Mouse (Mus musculus): ENCODE measurements around the gene Fgfr2.

The Fgfr2 gene

GRCm38 (mm10) chr7:132046662-132047061, 1076.5 kb downstream of the Fgfr2 start:
- in situ Hi-C loops (cut with MseI, MboI), result no loop called here

DNA sequence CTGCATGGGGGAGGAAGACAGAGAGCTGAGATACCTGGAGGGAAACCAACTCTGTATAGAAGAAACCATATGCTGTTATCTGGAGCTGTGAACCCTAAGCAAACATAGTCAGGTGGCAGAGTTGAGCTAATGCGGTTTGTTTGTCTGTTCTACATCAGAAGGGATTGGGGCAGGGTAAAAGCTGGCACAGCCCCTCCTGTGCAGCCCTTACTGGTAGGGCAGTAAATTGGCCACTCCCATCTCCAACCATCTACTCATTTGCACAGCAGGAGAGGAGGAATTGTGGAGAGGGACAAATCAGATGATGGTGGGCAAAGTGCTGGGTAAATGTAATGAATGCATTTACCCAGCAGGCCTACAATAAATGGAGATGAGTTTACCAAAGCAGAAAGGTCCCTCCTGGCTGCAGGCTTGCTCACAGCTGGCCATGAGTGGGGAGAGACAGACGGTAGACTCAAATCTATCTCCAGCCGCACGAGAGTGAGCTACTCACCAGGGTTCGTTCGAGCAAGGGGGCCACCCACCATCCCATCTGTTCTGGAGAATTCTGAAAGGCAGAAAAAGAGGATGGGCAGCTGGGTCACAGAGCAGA, 1091.1 kb downstream of the Fgfr2 start:
- in situ Hi-C loops (cut with MseI, MboI), result no loop called here

DNA sequence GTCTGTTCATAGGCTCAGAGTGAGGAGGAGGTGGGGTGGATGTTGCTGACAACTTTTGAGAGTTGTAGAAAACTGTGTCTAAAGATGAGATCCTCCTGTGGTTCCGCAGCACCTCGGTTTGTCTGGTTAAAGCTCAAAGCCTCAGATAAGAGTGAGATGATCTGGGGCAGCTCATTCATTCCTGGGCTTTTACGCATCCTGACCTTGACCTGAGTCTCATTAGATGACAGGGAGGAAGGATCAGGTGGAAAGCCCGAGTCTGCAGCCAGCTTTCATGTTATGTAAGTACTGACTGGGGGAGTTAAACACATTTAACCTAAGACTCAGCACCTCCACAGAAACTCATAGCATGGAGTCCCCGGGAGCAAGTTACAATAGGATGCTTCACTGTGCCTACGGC, 1096.5 kb downstream of the Fgfr2 start:
- in situ Hi-C loops (cut with MseI, MboI), result no loop called here

- in situ Hi-C loops (cut with MseI, MboI), result no loop called here
These were observed 1097.6 kb downstream of the Fgfr2 start for GRCm38 (mm10) chr7:132025591-132025990.

- in situ Hi-C loops (cut with MseI, MboI), result no loop called here
These were observed 1107.2 kb downstream of the Fgfr2 start for GRCm38 (mm10) chr7:132015933-132016332.

DNA sequence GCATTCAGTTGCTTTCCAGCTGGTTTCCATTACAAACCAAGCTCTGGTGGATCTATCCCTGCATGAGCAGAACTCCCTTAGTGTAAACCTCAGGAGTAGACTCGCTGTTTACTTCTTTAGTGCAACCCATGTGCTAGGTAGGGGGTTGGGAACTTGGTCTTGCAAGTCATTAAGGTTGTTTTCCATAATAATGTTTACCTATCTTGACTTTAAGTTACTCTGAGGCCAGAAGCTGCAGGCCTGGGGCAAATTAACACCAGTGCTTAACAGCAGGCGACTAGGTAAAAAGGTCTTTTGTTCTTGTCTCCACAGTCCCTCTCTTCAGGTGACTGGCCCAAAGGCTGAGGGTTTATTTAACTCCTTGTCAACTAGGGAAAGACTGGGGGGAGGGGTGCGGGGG, 1108.0 kb downstream of the Fgfr2 start:
- in situ Hi-C loops (cut with MseI, MboI), result no loop called here

GRCm38 (mm10) chr7:132013970-132014369, 1109.2 kb downstream of the Fgfr2 start:
- in situ Hi-C loops (cut with MseI, MboI), result no loop called here

GRCm38 (mm10) chr7:132012969-132013679, 1110.0 kb downstream of the Fgfr2 start:
- in situ Hi-C loops (cut with MseI, MboI), result no loop called here

DNA sequence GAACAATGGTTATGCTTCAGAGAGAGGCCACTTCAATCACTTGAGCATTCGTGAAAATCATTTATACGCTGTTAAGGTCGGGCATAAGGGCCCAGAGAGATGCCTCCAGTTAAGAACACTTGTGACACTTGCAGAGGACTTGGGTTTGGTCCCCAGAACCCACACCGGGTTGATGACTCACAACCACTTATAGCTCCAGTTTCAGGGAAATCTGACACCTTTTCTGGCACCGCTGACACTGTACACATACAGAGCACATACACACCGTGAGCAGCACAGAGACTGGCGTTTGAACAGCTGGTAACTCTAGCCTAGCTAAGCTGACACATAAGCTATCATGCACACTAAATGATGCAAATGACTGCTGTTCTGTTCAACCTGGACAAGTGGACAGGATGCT, 1114.1 kb downstream of the Fgfr2 start:
- in situ Hi-C loops (cut with MseI, MboI), result no loop called here

DNA sequence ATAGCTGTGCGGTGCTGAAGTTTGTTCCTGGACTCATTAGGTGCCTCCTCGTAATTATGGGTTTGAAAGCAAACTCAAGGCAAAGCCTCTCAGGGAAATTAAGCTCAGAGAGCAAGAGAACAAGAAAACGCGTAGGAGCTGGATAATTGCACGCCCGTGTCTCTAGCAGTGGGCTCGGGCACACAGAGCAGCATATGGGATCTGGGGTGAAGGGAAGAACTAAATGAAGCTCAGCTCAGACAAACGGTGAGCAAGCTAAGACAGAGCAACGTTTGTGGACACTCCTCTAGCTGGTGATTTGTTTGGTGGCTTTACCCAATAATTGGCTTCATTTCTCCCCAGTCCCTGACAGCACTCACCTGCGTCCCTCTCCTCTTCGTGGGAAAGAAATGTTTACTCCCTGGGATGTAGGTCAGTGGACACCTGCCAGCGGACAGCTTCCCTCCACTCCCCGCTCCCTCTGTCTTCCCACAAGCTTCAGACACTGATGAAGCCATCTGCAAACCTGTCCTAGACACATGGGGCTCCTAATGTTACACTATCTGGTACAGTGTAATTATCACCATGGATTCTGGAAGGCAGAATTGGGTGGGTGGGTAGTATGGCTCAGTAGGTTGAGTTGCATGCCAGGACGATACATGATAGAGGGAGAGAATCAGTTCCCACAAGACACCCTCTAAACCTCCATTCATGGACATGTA, 1117.0 kb downstream of the Fgfr2 start:
- in situ Hi-C loops (cut with MseI, MboI), result no loop called here

DNA sequence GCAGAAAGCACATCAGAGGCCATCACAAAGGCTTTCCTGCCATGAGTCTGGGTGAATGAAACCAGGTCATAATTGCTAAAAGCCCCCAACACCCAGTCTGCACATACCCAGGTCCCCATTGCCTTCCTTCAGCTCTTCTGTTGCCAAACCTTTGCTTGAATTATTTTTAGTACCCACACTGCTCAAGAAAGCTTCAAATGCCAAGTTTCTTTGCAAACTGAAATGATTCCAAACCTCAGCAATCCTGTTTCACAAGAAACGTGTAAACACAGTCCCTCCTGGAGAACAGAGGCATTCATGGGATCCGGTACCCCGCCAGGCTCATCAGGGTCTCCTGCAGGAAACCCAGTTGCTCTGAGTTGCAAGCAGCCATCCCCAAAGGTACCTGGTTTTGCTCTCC, 1130.3 kb downstream of the Fgfr2 start:
- in situ Hi-C loops (cut with MseI, MboI), result no loop called here

- in situ Hi-C loops (cut with MseI, MboI), result no loop called here
These were observed 1130.9 kb downstream of the Fgfr2 start for GRCm38 (mm10) chr7:131992226-131992625.

DNA sequence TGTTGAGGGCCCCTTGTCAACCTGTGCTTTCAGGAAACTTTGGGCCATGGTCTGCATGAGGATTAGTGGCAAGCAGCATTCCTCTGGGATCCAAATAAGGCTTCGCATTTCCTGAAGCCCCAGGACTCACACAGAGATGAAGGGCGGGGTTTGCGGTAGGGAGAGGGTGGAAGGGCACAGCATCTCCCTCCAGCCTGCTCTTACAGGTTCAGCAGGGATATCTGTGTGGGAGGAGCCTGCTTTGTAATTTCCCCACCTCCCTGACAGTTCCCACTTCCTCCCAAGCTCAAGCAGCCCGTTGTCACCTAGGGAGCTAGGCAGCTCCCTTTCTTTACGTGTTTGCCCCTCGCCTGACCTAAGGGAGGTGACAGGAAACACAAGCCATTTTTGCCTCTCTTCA, 1134.1 kb downstream of the Fgfr2 start:
- in situ Hi-C loops (cut with MseI, MboI), result no loop called here

DNA sequence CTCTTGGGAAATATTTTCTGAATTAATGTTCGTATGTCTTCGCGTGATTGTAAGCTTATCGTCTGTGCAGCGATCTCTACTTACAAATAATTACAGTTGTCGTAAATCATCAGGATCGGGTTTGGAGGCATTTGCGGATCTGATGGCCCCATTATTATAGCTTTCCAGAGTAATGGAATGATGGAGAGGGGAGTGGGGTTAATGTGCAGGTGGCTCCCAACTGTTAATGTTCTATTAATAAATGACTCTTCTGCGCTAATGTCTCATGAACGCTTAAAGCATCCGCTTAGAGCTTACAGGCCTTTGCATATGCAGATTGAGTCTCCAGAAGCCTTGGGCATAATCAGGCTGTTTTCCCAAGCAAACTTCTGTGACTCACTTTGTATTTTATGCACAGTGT, 1144.5 kb downstream of the Fgfr2 start:
- in situ Hi-C loops (cut with MseI, MboI), result no loop called here

DNA sequence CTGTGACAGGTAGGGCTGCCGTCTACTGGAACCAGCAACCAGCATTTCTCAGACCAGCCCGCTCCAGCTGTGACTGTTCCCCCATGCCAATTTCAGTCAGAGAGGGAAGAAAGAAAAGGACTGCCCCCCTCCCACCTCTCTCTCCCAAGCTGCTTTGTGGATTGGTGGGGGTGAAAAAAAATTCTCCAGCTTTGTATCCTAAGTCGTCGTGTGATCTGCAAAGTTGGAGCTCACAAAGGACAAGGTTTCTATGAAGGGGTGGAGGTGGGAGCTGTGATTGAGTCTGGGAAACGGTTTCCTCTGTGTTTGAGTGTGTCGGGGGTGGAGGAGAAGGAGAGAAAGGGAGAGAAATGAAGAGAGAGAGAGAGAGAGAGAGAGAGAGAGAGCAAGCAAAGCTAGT, 1147.3 kb downstream of the Fgfr2 start:
- in situ Hi-C loops (cut with MseI, MboI), result no loop called here

DNA sequence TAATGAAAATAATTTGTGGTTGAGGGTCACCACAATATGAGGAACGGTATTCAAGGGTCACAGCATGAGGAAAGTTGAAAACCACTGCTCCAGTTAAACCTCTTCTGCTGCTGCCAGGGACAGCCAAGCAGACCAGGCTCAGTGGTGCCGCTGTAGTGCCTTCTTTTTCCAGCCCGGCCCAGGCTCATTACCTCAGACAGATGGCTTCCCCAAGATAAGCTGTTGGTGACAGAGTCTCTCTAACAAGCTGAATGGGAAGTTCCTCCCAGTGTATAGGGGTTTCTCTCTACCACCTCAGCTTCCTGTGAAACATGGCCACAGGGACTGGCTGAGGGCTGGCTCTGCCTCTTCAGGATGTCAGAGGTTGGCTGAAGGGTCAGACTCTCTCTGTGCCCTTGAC, 1152.9 kb downstream of the Fgfr2 start:
- in situ Hi-C loops (cut with MseI, MboI), result no loop called here

GRCm38 (mm10) chr7:131966916-131967494, 1156.1 kb downstream of the Fgfr2 start:
- in situ Hi-C loops (cut with MseI, MboI), result no loop called here

DNA sequence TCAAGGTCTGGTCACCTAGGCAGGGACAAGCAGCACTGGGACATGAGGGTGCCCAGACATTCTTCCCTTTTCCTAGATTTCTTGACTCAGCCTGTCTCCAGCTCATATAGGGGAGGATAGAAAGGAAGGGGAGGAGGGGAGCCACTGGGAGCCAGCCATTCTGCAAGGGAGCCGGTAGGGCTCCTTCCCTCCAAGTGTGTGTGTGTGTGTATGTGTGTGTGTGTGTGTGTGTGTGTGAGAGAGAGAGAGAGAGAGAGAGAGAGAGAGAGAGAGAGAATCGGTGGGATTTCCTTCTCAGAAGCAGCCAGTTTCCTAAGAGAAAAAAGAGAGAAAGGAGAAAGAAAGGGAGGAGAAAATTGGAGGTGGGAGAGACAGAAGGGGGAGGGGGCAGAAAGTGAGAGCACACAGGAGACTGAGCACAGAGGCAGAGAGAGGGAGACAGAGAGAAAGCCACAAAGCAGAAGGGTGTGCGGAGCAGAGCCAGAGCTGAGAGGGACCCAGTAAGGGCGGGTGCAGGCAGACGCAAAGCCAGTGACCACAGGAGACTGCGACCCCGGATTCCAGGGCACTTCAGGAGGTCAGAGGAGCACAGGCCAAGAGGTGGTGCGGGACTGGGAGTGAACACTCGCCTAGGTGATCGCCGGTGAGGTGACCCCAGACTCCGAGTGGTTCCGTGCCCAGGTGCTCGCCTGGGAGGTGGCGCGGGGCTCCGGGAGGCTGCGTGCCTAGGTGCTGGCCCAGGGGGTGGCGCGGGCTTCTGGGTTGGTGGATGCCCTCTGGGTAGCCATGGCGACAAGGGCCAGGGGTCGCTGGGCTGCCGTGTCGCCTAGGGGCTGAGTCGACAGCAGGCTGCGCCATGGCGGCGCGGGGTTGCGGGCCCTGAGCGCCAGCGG, 1156.9 kb downstream of the Fgfr2 start, which contains the start of gene Gpr26:
TSS of gene Gpr26 (plus strand) at position 438 of the 893 bp plus-strand sequence.
- in situ Hi-C loops (cut with MseI, MboI), result no loop called here

- in situ Hi-C loops (cut with MseI, MboI), result no loop called here
These were observed 1162.6 kb downstream of the Fgfr2 start for GRCm38 (mm10) chr7:131960551-131960950.

- in situ Hi-C loops (cut with MseI, MboI), result no loop called here
These were observed 1164.4 kb downstream of the Fgfr2 start for GRCm38 (mm10) chr7:131958705-131959104.

DNA sequence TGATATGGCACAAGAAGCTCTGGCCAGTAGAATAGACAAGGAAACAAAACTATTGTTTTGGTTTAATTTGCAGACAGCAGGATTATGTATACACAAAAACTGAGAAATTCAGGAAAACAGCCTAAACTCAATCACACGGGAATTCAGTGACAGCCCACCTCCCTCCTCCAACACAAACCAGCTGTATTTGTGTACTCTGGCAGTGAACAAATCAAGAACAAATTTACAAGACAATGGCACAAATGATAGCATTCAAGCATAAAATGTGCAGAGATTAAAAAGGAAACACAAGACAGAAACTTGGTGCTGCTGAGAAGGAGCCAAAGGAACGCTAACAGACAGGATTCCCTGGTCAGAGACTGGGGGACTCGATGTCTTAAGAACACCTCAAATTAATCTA, 1169.7 kb downstream of the Fgfr2 start:
- in situ Hi-C loops (cut with MseI, MboI), result no loop called here

GRCm38 (mm10) chr7:131951131-131951530, 1172.0 kb downstream of the Fgfr2 start:
- in situ Hi-C loops (cut with MseI, MboI), result no loop called here

Measured in mouse trophoblast stem cell (cell line).